Mouse (Mus musculus) adrenal gland (tissue): Measurements from ENCODE around the gene Gm5737.

ENCODE experiments used
- intact Hi-C: fragments of 180-260 bp; cut with DNase I; formaldehyde crosslinking; loops from one replicate; pipeline ENCODE4 v1.15.1; 2025

Gene Gm5737

GRCm38 (mm10) chr7:120874764-120875539 lies 62.8 kb downstream of the Gm5737 start:
- intact Hi-C loops = no loop called here

- intact Hi-C loops = no loop called here
These were observed 63.6 kb downstream of the Gm5737 start for GRCm38 (mm10) chr7:120875540-120876388.

GRCm38 (mm10) chr7:120878271-120878670 lies 66.1 kb downstream of the Gm5737 start:
- intact Hi-C loops = no loop called here

- intact Hi-C loops = no loop called here
These were observed 67.8 kb downstream of the Gm5737 start for GRCm38 (mm10) chr7:120879972-120880371.

- intact Hi-C loops = no loop called here
These were observed 68.6 kb downstream of the Gm5737 start for GRCm38 (mm10) chr7:120880770-120881169.
